Mouse (Mus musculus) cerebellum, adult 2 months (tissue): ENCODE measurements around the gene Rock2.

Experiments used
- CTCF ChIP-seq: fragments of 200-500 bp; IDR thresholded peaks from 2 replicates; pipeline ENCODE4 v1.5.1; 2011; ENCODE audit warnings: low read depth, mild to moderate bottlenecking, control low read depth, low read length, moderate library complexity, borderline replicate concordance; ENCODE audit not compliant: insufficient read depth
- POLR2A ChIP-seq: fragments of 200-500 bp; IDR thresholded peaks from 2 replicates; pipeline ENCODE4 v1.6.1; 2011; ENCODE audit warnings: low read length, control low read depth, borderline replicate concordance; ENCODE audit not compliant: insufficient read depth

- TF ChIP-seq CTCF (no peak), POLR2A (no peak)
Measured at GRCm38 (mm10) chr12:16872006-16872405, 22.7 kb upstream of the Rock2 start.
